Mouse (Mus musculus): ENCODE results near the gene Vgll1. TPM values are rescaled to one million over a fixed set of nuclear protein-coding genes. Genes with fewer than 3 reads are reported as not detected.
A peak's percentile ranks its signal among the peaks of the same experiment; 100 is the strongest.

The Vgll1 gene
- 1.8 TPM in 2 replicates for polyA plus RNA-seq (2011; ENCODE audit: insufficient read depth, insufficient read length, low read depth, missing spikeins)

DNA sequence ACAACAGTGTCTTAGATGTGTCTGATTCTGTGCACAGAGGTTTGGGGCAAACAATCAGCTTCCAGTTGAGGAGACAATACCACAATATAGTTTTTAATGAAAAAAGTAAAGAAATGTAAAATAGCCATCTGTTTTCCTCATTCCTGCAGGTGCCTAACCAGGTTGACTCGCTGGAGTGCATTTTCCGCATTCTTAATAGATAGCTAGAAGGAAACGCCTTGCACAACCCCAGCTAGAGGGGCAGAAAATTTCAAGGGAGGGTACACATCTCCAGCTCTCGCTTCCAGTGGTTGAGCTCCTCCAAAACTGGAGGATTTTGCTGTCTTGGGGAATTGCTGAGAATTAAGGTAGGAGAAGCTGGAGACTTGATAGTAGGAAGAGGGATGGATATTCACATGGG lies at the start of gene Vgll1:
Gene Vgll1 (plus strand): TSS at position 301 of the 400 bp plus-strand sequence.
- H3K9ac ChIP-seq (ENCODE audit: low read depth, poor library complexity, severe bottlenecking): no peak within 1 kb of the TSS

DNA sequence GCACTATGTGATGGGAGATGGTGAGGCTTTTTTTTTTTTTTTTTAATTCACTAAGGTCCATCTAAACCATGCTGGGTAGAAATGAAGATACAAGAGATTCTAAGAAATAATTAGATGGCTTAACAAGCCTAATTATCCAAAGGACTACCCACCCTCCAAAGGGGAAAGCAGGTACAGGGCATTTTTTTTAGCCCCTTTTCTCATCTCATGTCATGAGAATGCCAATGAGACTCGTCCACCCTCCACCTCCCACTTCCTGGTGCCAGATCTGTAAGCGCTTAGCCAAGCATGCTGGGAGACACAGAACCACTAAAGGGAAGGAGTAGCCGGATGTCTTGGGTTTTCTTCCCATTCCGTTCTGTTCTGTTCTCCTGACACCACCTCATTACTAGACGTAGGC lies 45.1 kb upstream of the Vgll1 start, which contains the start of gene Brs3:
Gene Brs3 (plus strand): TSS at position 301 of the 400 bp plus-strand sequence.
- Histone ChIP-seq H3K9me3 (replicated peaks; ENCODE audit: control insufficient read depth, insufficient read depth, low read length, poor library complexity, severe bottlenecking) (no peaks in the 10 kb centered on the region), H3K4me3 (ENCODE audit: low read depth, low read length) (no peak within 1 kb of the TSS), H3K27me3 (ENCODE audit: control insufficient read depth, insufficient read depth, low read length, poor library complexity, severe bottlenecking) (no peaks in the 10 kb centered on the region), H3K9ac (ENCODE audit: low read depth, poor library complexity, severe bottlenecking) (no peak within 1 kb of the TSS), H3K36me3 (ENCODE audit: control insufficient read depth, insufficient read depth, low read length, poor library complexity, severe bottlenecking) (no peaks in the 10 kb centered on the region), H3K4me1 (ENCODE audit: control insufficient read depth, insufficient read depth, low read length) (no peaks in the 10 kb centered on the region), H3K27ac (ENCODE audit: insufficient read depth, low read length) (no peak within 1 kb of the TSS)
- TF ChIP-seq POLR2A (IDR thresholded peaks at IDR 0.05; ENCODE audit: insufficient read depth, low read length) (no peak), CTCF (IDR thresholded peaks at IDR 0.05; ENCODE audit: low read depth, low read length) (no peak), EP300 (IDR thresholded peaks at IDR 0.05; ENCODE audit: insufficient read depth, low read depth, low read length) (no peak)

More for the DNA sequence above, at the start of gene Vgll1:
- H3K27ac ChIP-seq (ENCODE audit: insufficient read depth, low read length): no peak within 1 kb of the TSS
- no peak within 1 kb of the TSS for H3K4me3 ChIP-seq (ENCODE audit: low read depth, low read length)
- no peaks in the 10 kb centered on the region for H3K4me1 ChIP-seq (ENCODE audit: control insufficient read depth, insufficient read depth, low read length)
- H3K36me3 ChIP-seq (ENCODE audit: control insufficient read depth, insufficient read depth, low read length, poor library complexity, severe bottlenecking): no peaks in the 10 kb centered on the region
- no peaks in the 10 kb centered on the region for H3K27me3 ChIP-seq (ENCODE audit: control insufficient read depth, insufficient read depth, low read length, poor library complexity, severe bottlenecking)
- no peak for TF ChIP-seq POLR2A (IDR thresholded peaks at IDR 0.05; ENCODE audit: insufficient read depth, low read length)
- TF ChIP-seq EP300 (IDR thresholded peaks at IDR 0.05; ENCODE audit: insufficient read depth, low read depth, low read length): no peak
- no peaks in the 10 kb centered on the region for H3K9me3 ChIP-seq (replicated peaks; ENCODE audit: control insufficient read depth, insufficient read depth, low read length, poor library complexity, severe bottlenecking)

DNA sequence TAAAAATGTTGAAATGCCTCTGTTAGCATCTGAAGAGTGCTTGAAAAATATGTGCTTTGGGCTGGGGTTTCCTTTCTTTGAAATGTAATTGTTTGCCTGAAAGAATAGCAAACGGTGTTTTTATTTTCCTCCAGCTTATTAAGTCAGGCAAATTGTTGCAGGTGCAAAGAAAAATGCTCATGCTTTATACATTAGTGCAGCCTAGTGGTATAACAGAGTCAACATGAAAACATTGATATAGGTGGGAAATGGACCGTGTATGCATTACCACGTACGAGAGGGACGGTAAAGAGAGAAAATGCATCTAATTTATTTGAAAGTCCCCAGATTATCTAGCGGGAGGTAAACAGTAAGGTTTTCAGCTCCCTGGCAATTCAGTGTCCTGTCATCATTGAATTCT lies 44.0 kb upstream of the Vgll1 start:
- Histone ChIP-seq H3K9ac (ENCODE audit: low read depth, poor library complexity, severe bottlenecking) (no peak overlapping the region), H3K9me3 (replicated peaks; ENCODE audit: control insufficient read depth, insufficient read depth, low read length, poor library complexity, severe bottlenecking) (no peaks in the 10 kb centered on the region), H3K36me3 (ENCODE audit: control insufficient read depth, insufficient read depth, low read length, poor library complexity, severe bottlenecking) (no peaks in the 10 kb centered on the region), H3K4me3 (ENCODE audit: low read depth, low read length) (no peak overlapping the region), H3K27me3 (ENCODE audit: control insufficient read depth, insufficient read depth, low read length, poor library complexity, severe bottlenecking) (no peaks in the 10 kb centered on the region), H3K27ac (ENCODE audit: insufficient read depth, low read length) (no peak overlapping the region), H3K4me1 (ENCODE audit: control insufficient read depth, insufficient read depth, low read length) (no peaks in the 10 kb centered on the region)
- TF ChIP-seq CTCF (IDR thresholded peaks at IDR 0.05; ENCODE audit: low read depth, low read length): no peak
- no peak for TF ChIP-seq POLR2A (IDR thresholded peaks at IDR 0.05; ENCODE audit: insufficient read depth, low read length)
- no peak for TF ChIP-seq EP300 (IDR thresholded peaks at IDR 0.05; ENCODE audit: insufficient read depth, low read depth, low read length)

DNA sequence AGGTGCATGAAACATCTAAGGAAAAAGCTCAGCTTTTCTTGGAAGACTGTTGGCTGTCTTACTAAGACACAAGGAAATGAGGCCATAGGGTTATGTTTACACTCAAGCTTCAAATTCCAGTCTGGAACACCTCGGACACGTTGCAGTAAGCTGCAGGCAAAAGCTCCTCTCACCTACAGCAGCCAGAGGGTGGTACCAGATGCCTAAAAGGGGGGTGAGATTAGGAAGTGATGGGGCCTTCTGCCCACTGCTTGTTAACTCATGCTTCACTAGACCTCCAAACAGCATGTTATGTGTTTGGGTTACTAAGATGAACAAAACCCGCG lies 35.1 kb upstream of the Vgll1 start:
- Histone ChIP-seq H3K9me3 (replicated peaks; ENCODE audit: control insufficient read depth, insufficient read depth, low read length, poor library complexity, severe bottlenecking) (no peaks in the 10 kb centered on the region), H3K9ac (ENCODE audit: low read depth, poor library complexity, severe bottlenecking) (peak overlapping the region; percentile 78), H3K27ac (ENCODE audit: insufficient read depth, low read length) (peak overlapping the region; percentile 36; the same call in 1 of the 2 replicates), H3K36me3 (ENCODE audit: control insufficient read depth, insufficient read depth, low read length, poor library complexity, severe bottlenecking) (peaks cover 6% of the 10 kb centered on the region), H3K4me3 (ENCODE audit: low read depth, low read length) (peak overlapping the region; percentile 76), H3K27me3 (ENCODE audit: control insufficient read depth, insufficient read depth, low read length, poor library complexity, severe bottlenecking) (no peaks in the 10 kb centered on the region), H3K4me1 (ENCODE audit: control insufficient read depth, insufficient read depth, low read length) (peaks cover 1% of the 10 kb centered on the region)
- TF ChIP-seq EP300 (IDR thresholded peaks at IDR 0.05; ENCODE audit: insufficient read depth, low read depth, low read length): no peak
- TF ChIP-seq POLR2A (IDR thresholded peaks at IDR 0.05; ENCODE audit: insufficient read depth, low read length): no peak
- TF ChIP-seq CTCF (IDR thresholded peaks at IDR 0.05; ENCODE audit: low read depth, low read length): no peak

DNA sequence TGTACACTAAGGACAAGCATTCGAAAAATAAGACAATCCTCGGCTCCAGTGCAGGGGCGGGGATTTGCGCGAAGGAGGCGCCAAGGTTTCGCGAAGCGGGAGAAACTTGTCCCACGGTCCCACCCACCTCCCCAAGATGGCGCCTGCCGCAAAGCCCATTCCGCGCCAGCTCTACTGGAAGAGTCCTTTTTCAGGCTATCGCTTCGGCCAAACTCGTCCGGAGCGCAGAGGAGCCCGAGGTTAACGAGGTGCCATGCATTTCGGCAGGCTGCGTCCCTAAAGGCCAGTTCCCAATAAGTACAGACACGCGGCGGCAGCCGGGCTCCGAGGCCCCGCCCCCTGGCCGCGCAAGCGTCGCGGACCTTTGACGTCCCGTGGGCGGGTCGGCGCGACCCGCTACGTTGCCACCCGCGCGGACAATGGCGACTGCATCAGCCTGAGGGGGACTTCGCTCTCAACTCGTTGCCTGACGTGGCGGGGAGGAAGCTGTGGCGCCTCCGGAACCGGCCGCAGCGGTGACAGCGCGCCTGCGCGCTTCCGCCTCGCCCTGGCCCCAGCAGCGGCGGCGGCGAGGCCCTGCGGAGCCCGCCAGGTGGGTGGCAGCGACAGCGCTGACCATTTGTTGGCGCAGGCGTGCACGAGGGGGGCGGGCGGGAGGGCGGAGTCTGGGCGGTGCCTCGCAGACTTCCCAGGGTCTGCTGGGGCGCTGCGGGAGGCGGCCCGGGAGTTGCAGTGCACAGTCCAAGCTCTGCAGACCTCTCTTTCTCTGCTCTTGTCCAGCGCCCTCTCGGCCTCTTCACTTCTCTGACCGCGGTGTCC lies 34.5 kb upstream of the Vgll1 start, which contains the start of gene Htatsf1:
Gene Htatsf1 (plus strand): TSS at position 410 of the 819 bp plus-strand sequence.
- H3K9ac ChIP-seq (ENCODE audit: low read depth, poor library complexity, severe bottlenecking): peak within 1 kb of the TSS; percentile 78
- peak; percentile 17 for TF ChIP-seq POLR2A (IDR thresholded peaks at IDR 0.05; ENCODE audit: insufficient read depth, low read length)
- TF ChIP-seq EP300 (IDR thresholded peaks at IDR 0.05; ENCODE audit: insufficient read depth, low read depth, low read length): no peak
- peaks cover 6% of the 10 kb centered on the region for H3K36me3 ChIP-seq (ENCODE audit: control insufficient read depth, insufficient read depth, low read length, poor library complexity, severe bottlenecking)
- H3K4me3 ChIP-seq (ENCODE audit: low read depth, low read length): peak within 1 kb of the TSS; percentile 91
- H3K4me1 ChIP-seq (ENCODE audit: control insufficient read depth, insufficient read depth, low read length): peaks cover 1% of the 10 kb centered on the region
- H3K27ac ChIP-seq (ENCODE audit: insufficient read depth, low read length): peak within 1 kb of the TSS; percentile 38; the same call in 1 of the 2 replicates
- H3K9me3 ChIP-seq (replicated peaks; ENCODE audit: control insufficient read depth, insufficient read depth, low read length, poor library complexity, severe bottlenecking): no peaks in the 10 kb centered on the region
- H3K27me3 ChIP-seq (ENCODE audit: control insufficient read depth, insufficient read depth, low read length, poor library complexity, severe bottlenecking): no peaks in the 10 kb centered on the region

DNA sequence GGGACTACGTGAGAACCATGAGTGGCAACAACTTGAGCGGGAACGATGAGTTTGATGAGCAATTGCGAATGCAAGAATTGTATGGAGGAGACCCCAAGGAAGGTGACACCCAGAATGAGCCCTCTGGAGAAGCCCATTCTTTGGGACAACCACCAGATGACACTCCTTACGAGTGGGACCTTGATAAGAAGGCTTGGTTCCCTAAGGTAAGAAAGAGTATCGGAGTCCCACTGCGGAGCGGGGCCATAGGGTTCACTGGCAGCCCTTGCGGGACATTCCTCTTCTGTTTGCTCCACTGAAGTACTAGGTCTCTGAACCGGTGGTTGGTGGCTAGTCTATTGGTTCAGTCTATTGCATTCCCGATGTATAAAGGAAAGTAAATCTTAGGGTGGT lies 33.9 kb upstream of the Vgll1 start:
- Histone ChIP-seq H3K9me3 (replicated peaks; ENCODE audit: control insufficient read depth, insufficient read depth, low read length, poor library complexity, severe bottlenecking) (no peaks in the 10 kb centered on the region), H3K4me1 (ENCODE audit: control insufficient read depth, insufficient read depth, low read length) (peaks cover 1% of the 10 kb centered on the region), H3K36me3 (ENCODE audit: control insufficient read depth, insufficient read depth, low read length, poor library complexity, severe bottlenecking) (peaks cover 6% of the 10 kb centered on the region), H3K27me3 (ENCODE audit: control insufficient read depth, insufficient read depth, low read length, poor library complexity, severe bottlenecking) (no peaks in the 10 kb centered on the region), H3K9ac (ENCODE audit: low read depth, poor library complexity, severe bottlenecking) (peak overlapping the region; percentile 78), H3K27ac (ENCODE audit: insufficient read depth, low read length) (no peak overlapping the region), H3K4me3 (ENCODE audit: low read depth, low read length) (peak overlapping the region; percentile 91)
- TF ChIP-seq CTCF (IDR thresholded peaks at IDR 0.05; ENCODE audit: low read depth, low read length) (no peak), POLR2A (IDR thresholded peaks at IDR 0.05; ENCODE audit: insufficient read depth, low read length) (no peak), EP300 (IDR thresholded peaks at IDR 0.05; ENCODE audit: insufficient read depth, low read depth, low read length) (no peak)

All from ES-Bruce4 (cell line).